Mouse (Mus musculus): ENCODE results near the gene Asb7.

DNA sequence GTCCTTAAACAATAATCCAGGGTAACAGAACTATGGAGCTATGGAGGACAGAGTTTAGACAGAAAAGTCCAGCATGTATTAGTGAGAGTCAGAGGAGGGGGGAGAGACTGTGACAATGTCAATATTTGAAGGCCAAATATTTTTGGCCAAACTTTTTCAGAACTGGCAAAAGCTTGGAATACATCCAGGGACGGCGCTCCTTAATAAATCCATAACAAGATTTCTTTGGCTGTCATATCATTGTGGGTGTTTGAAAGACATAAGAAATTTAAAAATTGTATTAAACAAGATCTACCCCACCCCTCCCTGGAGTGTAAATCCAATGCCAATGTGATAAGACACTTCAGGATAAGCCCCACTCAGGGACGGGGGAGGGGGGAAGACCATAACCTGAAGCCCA is 89.3 kb downstream of the Asb7 start:
- TF ChIP-seq CTCF (conservative IDR thresholded peaks at IDR 0.05; ENCODE audit: insufficient read depth, insufficient read length, low read depth, low read length) (no peak), POLR2A (IDR thresholded peaks at IDR 0.05; ENCODE audit: low read depth, low read length) (no peak)

All from kidney, adult 2 months (tissue).